Mouse (Mus musculus) embryonic facial prominence, embryonic 15.5 days (tissue): ENCODE measurements around the gene Mrpl43. TPM values are rescaled to one million over a fixed set of nuclear protein-coding genes. Genes with fewer than 3 reads are reported as not detected.

Experiments used
- ATAC-seq: fragments of 200-750 bp; cut with Nextera tagmentation; 2 replicates; pipeline ENCODE4 v1.8.0; 2017; ENCODE audit warnings: low read depth, moderate TSS enrichment; ENCODE audit not compliant: insufficient number of reproducible peaks, low FRiP score, low TSS enrichment
- H3K27ac ChIP-seq: fragments of 300-500 bp; sonication (generic); replicated peaks from 2 replicates; pipeline ENCODE4 v1.5.1; 2015; ENCODE audit warnings: mild to moderate bottlenecking, inconsistent platforms
- H3K27me3 ChIP-seq: fragments of 300-500 bp; sonication (generic); 2 replicates; pipeline ENCODE4 v1.6.1; 2015; ENCODE audit warnings: inconsistent platforms
- H3K36me3 ChIP-seq: fragments of 300-500 bp; sonication (generic); 2 replicates; pipeline ENCODE4 v1.6.1; 2015; ENCODE audit warnings: mild to moderate bottlenecking, inconsistent platforms
- H3K4me1 ChIP-seq: fragments of 300-500 bp; sonication (generic); 2 replicates; pipeline ENCODE4 v1.6.1; 2015; ENCODE audit warnings: inconsistent platforms
- H3K4me2 ChIP-seq: fragments of 300-500 bp; sonication (generic); replicated peaks from 2 replicates; pipeline ENCODE4 v1.6.1; 2015; ENCODE audit warnings: mild to moderate bottlenecking, inconsistent platforms
- H3K4me3 ChIP-seq: fragments of 300-500 bp; sonication (generic); replicated peaks from 2 replicates; pipeline ENCODE4 v1.5.1; 2015; ENCODE audit warnings: mild to moderate bottlenecking, inconsistent platforms
- H3K9ac ChIP-seq: fragments of 300-500 bp; sonication (generic); 2 replicates; pipeline ENCODE4 v1.6.1; 2015; ENCODE audit warnings: inconsistent platforms
- H3K9me3 ChIP-seq: fragments of 300-500 bp; sonication (generic); replicated peaks from 2 replicates; pipeline ENCODE4 v1.6.1; 2016; ENCODE audit warnings: inconsistent platforms
- WGBS: fragments of 180-500 bp; shearing (Covaris S2); methylation state at CpG from one replicate; pipeline ENCODE4 v1.1.7; 2015; 5-methylcytosine and 5-hydroxymethylcytosine counted together
- polyA plus RNA-seq: library from polyadenylated mRNA; unstranded; fragments of >200 nt; fragmentation: Nextera tagmentation; extraction: Ambion mirVana; gene quantifications from 2 replicates; pipeline ENCODE4 v1.2.1, GENCODE M21; 2015

Mrpl43 gene
- polyA plus RNA-seq, 1 experiment from 2014 or later, result 73.1 TPM

DNA sequence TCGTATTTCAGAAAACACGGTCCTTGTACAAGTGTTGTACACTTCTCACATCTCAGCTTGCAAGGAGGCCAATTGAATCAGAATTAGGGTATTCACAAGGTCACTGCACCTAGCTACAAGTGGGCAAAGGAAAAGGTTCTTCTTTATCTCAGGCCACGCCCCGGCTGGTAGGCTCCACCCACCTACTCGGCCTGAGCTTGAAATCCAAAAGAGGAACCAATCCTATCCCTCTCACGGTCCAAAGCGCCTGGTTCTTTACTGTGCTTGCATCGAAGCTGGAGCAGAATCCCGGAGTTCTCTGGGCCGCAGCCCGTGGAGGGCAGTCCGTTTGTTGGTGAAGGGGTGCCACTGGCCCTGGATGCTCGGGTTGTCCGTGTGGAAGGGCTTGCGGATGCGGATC, 798 bp downstream of the Mrpl43 start, which contains the start of gene Twnk:
Twnk (plus strand) TSS at position 220 of the 400 bp plus-strand sequence.
- Histone ChIP-seq H3K36me3 (peaks cover 47% of the 10 kb centered on the region), H3K4me1 (peaks cover 28% of the 10 kb centered on the region), H3K9ac (peak within 1 kb of the TSS; percentile 77), H3K27me3 (no peaks in the 10 kb centered on the region), H3K4me2 (peak within 1 kb of the TSS; percentile 79), H3K4me3 (peak within 1 kb of the TSS; percentile 97), H3K9me3 (no peaks in the 10 kb centered on the region), H3K27ac (peak within 1 kb of the TSS; percentile 83)
- no peak for ATAC-seq
- WGBS, result 10% methylated on average over 16 of the region's 16 CpGs

DNA sequence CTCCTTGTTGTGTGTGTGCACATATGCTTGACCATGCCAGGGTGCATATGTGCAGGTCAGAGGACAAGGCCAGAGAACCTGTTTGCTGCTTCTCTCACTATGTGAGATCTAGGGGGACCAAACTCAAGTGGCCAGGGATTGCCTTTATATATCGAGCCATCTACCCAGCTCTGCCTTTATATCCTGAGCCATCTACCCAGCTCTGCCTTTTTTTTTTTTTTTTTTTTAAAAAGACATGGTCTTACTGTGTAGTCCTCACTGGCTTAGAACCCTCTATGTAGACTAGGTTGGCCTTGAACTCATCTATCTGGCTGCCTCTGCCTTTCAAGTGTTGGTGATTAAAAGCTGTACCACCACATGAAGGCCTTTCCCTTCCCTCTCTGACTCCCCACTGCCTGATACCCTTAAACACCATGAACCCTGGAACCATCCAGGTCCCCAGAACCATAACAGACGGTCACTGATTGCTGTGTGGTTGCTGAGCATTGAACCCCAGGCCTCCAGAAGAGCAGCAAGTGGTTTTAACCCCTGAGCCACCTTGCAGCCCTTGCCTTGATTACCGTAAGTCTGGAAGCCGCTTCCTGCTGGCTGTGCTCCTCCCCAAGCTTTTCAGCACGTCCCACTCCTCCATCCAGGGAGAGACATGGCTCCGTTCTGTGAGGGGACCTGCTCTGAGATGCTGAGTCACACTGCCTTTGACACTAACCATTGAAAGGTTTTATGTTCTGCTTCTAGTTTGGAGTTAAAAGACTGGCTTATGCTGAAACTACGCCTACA, 2.3 kb downstream of the Mrpl43 start:
- 88% methylated on average over 7 of the region's 7 CpGs for WGBS
- ATAC-seq, result no peak
- H3K36me3 ChIP-seq, result peaks cover 42% of the 10 kb centered on the region

DNA sequence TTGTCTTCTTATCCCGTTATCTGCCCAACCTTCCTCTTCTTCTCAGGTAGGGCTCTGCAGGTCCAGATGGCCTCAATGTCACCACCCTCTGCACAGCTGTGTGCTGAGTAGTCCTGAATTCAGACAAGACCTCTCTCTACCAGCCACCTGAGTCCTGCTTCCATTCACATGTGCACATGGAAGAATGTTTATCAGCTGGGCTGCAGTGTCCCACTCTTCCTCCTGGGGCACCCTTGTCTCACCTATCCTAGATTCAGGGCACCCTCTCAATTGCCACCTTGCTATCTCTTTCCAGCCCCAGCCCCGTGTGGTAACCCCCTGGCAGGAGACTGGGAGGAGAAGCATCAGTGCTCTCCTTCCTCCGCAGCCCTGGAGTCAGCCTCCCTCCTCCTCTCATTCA, 3.9 kb downstream of the Mrpl43 start:
- Histone ChIP-seq H3K9me3 (no peaks in the 10 kb centered on the region), H3K4me1 (peaks cover 16% of the 10 kb centered on the region), H3K4me3 (no peak overlapping the region), H3K4me2 (no peak overlapping the region), H3K9ac (no peak overlapping the region), H3K27ac (no peak overlapping the region), H3K36me3 (peaks cover 46% of the 10 kb centered on the region), H3K27me3 (no peaks in the 10 kb centered on the region)
- no peak for ATAC-seq
- 62% methylated on average over 3 of the region's 3 CpGs for WGBS

More for the DNA sequence above, 2.3 kb downstream of the Mrpl43 start:
- Histone ChIP-seq H3K4me3 (no peak overlapping the region), H3K27me3 (no peaks in the 10 kb centered on the region), H3K4me2 (no peak overlapping the region), H3K9me3 (no peaks in the 10 kb centered on the region), H3K9ac (no peak overlapping the region), H3K4me1 (peaks cover 28% of the 10 kb centered on the region), H3K27ac (no peak overlapping the region)

DNA sequence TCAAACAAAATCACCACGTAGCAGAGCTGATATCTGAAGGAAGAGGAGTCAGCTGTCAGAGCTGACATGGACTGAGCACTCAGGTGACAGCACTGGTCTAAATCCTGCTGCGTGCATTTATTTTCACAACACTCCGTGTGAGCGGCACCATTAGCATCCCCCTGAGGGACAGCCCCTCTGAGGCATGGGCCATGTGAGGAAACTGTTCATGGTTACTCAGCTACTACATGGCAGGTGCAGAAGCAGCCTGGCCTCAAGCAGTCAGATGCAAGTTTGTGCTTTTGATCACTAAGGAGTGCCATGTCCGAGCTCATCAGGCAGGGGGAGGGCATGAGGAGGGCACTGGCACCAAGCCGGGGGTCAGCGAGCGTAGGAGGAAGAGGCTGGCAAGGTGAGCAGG, 6.6 kb downstream of the Mrpl43 start:
- H3K4me3 ChIP-seq, result no peak overlapping the region
- H3K36me3 ChIP-seq, result peaks cover 44% of the 10 kb centered on the region
- H3K4me2 ChIP-seq, result no peak overlapping the region
- H3K9ac ChIP-seq, result no peak overlapping the region
- ATAC-seq, result no peak
- H3K9me3 ChIP-seq, result no peaks in the 10 kb centered on the region
- no peak overlapping the region for H3K27ac ChIP-seq
- 84% methylated on average over 8 of the region's 8 CpGs for WGBS
- no peaks in the 10 kb centered on the region for H3K4me1 ChIP-seq
- no peaks in the 10 kb centered on the region for H3K27me3 ChIP-seq

DNA sequence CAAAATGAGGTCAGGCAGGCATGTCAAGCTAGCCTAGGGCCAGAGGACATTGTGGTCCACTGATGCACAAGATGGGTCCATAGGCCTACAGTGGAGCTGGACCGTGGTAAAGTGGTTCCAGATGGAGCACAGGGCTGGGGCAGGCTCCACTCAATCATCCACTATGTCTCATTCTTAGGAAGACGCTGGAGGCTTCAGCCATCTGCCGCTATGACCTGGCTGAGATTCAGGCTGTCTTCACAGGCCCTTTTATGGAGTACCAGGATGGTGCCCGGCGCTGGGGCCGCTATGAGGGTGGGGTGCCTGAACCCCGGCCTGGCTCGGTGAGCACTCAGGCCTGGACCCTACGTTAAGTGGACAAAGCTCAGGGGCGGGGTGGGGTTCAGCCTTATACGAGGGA, 8.5 kb downstream of the Mrpl43 start:
- H3K4me2 ChIP-seq, result no peak overlapping the region
- H3K4me1 ChIP-seq, result no peaks in the 10 kb centered on the region
- no peak for ATAC-seq
- no peak overlapping the region for H3K27ac ChIP-seq
- no peaks in the 10 kb centered on the region for H3K27me3 ChIP-seq
- H3K4me3 ChIP-seq, result no peak overlapping the region
- H3K9ac ChIP-seq, result no peak overlapping the region
- 67% methylated on average over 11 of the region's 11 CpGs for WGBS
- H3K36me3 ChIP-seq, result peaks cover 26% of the 10 kb centered on the region
- no peaks in the 10 kb centered on the region for H3K9me3 ChIP-seq

DNA sequence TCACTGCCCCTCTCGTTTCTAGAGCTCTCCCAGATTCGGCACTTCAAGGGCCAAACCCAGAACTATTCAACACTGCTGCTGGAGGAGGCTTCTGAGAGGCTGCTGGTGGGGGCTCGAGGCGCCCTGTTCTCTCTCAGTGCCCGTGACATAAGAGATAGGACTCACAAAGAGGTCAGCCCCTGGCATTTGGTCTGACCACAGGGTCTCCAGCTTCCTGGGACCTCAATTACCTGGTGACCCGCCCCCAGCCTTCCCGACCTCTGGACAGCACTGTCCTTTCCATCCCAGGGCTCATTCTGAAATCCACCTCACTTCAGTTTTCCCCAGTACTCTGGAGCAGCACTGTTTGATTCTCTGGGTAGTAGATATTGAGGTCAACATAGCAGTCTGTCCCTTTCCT, 13.5 kb downstream of the Mrpl43 start:
- Histone ChIP-seq H3K27me3 (no peaks in the 10 kb centered on the region), H3K4me1 (peaks cover 29% of the 10 kb centered on the region), H3K4me2 (no peak overlapping the region), H3K9me3 (no peaks in the 10 kb centered on the region), H3K4me3 (no peak overlapping the region), H3K9ac (no peak overlapping the region), H3K27ac (no peak overlapping the region), H3K36me3 (no peaks in the 10 kb centered on the region)
- 63% methylated on average over 7 of the region's 7 CpGs for WGBS
- ATAC-seq, result no peak

DNA sequence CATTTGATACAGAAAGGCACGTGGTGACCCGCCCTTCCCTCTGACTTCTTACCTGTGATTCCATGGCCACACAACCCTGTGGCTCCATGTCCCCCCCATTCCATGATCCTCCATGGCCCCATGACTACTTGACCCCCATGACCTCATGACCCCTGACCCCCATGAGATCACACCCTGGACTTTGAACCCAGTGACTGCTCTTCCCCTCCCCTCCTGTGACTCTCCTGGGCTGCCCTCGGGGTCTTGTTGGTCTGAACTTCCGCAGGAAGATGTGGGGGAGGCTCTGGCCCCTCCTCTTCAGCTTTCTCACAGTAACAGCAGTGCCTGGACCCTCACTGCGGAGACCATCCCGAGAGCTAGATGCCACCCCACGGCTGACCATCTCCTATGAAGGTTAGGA, 14.0 kb downstream of the Mrpl43 start:
- peaks cover 29% of the 10 kb centered on the region for H3K4me1 ChIP-seq
- H3K27me3 ChIP-seq, result no peaks in the 10 kb centered on the region
- H3K4me3 ChIP-seq, result no peak overlapping the region
- H3K27ac ChIP-seq, result no peak overlapping the region
- no peaks in the 10 kb centered on the region for H3K9me3 ChIP-seq
- H3K36me3 ChIP-seq, result no peaks in the 10 kb centered on the region
- ATAC-seq, result no peak
- WGBS, result 36% methylated on average over 7 of the region's 7 CpGs
- H3K4me2 ChIP-seq, result no peak overlapping the region
- no peak overlapping the region for H3K9ac ChIP-seq

DNA sequence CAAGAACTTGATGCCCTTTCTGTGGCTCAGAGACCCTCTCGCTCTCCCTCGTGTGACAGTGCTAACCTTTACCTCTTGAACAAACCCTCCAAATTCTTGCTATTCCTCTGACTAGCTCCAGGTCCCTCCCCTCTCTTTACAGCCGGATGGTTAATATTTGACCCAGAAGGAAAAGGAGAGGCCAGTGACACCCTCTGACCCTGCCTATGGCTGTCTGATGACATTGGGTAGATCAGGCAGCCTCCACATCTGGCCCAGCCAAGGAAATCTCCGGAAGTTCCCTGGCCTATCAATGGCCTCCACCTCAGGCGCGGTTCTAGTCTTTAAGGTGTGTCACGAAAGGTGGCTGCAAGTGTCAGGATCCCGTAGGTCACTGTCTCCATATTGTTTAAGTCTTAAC, 15.2 kb downstream of the Mrpl43 start:
- no peaks in the 10 kb centered on the region for H3K9me3 ChIP-seq
- no peak overlapping the region for H3K4me2 ChIP-seq
- no peaks in the 10 kb centered on the region for H3K27me3 ChIP-seq
- no peak overlapping the region for H3K9ac ChIP-seq
- no peak overlapping the region for H3K27ac ChIP-seq
- ATAC-seq, result no peak
- WGBS, result 70% methylated on average over 8 of the region's 8 CpGs
- peaks cover 29% of the 10 kb centered on the region for H3K4me1 ChIP-seq
- H3K4me3 ChIP-seq, result no peak overlapping the region
- no peaks in the 10 kb centered on the region for H3K36me3 ChIP-seq

DNA sequence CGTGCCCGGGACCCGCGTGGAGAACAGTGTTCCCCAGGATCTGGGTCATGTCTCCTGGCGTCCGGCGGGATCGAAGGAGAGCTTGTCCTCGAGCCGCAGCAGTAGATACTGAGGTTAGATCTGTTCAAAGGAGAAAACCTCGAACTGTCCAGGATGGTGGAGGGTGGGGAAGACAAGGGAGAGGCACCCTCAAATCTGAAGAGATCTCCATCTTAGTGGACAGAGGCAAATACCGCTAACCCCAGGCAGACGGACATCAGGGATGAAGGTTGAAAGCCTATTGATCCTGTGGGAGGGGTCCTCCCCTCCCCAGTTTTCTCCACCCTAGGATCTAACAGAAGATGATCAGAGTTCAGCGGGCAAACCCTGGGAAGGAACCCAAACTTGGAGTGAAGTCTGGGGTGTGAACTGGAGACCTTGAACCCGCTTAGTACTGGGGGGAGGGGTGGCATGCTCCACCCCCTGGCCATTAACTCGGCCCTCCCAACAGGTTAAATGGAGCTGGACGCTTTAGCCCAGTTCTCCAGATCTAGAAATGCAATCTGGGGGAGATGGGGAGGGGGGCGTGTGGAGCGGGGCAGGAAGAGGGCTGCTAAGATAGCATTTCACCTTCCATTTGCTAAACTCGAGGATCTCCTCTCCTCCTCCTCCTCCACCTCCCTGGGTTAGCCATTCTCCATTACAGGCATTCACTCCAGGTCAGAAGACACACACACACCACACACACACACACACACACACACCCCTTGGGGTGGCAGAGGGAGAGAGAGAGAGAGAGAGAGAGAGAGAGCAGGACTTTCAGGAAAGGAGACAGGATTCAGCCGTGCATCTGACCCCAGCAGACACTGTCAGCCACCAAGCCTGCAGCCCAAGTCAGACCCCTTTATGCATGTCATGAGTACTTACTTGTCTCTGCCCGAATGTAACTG, 16.4 kb downstream of the Mrpl43 start:
- H3K27ac ChIP-seq, result no peak overlapping the region

DNA sequence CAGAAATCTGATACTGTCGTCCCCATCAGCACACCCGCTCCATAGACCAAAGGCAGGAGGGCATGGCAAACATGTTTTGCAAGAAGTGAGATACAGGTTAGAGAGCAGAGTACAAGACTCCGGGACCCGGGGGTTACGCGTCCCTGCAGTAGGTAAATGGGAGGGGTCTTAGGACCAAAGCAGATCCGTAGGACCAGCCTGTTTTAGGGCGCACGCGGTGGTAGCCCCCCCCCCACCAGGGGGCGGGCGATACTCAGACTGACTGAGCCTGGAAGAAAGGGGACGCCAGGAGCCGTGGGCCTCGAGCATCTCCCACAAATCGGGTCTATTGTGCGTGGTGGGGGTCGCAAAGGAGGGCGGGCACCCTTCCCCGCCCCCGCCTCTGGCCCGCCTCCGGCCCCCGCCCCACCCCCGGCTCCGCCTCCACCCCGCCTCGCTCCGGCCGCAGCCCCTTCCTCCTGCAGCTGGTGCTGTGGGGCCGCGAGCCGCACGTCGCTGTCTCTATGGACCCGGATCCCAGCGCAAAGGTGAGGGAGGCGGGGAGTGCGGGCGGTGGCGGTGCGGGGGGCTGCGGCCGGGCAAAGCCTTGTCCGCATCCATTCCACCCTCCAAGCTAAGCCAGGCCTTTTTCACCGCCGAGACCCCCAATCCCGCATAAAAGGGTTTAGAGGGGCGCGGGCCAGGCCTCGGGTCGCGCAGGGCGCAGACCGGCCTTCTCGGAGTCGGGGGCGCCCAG, 17.2 kb downstream of the Mrpl43 start, which contains the start of gene Sema4g:
Sema4g (plus strand) TSS at position 271 of the 736 bp plus-strand sequence.
- Histone ChIP-seq H3K9me3 (no peaks in the 10 kb centered on the region), H3K4me3 (peak within 1 kb of the TSS; percentile 68), H3K27ac (no peak within 1 kb of the TSS), H3K4me1 (peaks cover 29% of the 10 kb centered on the region), H3K27me3 (no peaks in the 10 kb centered on the region), H3K36me3 (0 out of 2 replicates have a peak, but pooled peaks cover 4% of the 10 kb centered on the region), H3K9ac (peak within 1 kb of the TSS; percentile 58), H3K4me2 (peak within 1 kb of the TSS; percentile 100)
- ATAC-seq, result peak; percentile 63
- under 1% methylated on average over 36 of the region's 58 CpGs for WGBS

More for the DNA sequence above, 16.4 kb downstream of the Mrpl43 start:
- Histone ChIP-seq H3K4me2 (peak overlapping the region; percentile 100), H3K9ac (peak overlapping the region; percentile 58), H3K27me3 (no peaks in the 10 kb centered on the region), H3K9me3 (no peaks in the 10 kb centered on the region), H3K4me3 (peak overlapping the region; percentile 68), H3K4me1 (peaks cover 29% of the 10 kb centered on the region), H3K36me3 (no peaks in the 10 kb centered on the region)
- no peak for ATAC-seq
- WGBS, result 5% methylated on average over 22 of the region's 22 CpGs

DNA sequence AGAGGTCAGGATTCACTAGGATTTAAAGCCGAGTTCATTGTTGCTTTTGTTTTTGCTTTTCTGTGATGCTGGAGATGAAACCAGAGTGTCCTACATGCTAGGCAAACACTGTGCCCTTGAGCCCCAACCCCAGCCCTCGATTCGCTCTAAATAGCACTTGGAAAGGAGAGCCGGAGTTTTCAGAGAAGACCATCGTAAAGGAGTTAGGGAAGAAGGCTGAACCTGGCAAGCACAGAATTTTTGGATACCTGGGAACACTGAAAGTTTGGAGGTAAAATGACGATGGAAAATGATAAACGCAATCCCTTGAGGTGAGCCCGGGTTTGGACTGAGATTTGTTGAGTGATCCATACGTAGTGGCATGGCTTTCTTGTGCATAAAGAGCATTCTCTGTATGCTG, 17.9 kb downstream of the Mrpl43 start:
- H3K9ac ChIP-seq, result no peak overlapping the region
- peaks cover 29% of the 10 kb centered on the region for H3K4me1 ChIP-seq
- 28% methylated on average over 9 of the region's 9 CpGs for WGBS
- H3K9me3 ChIP-seq, result no peaks in the 10 kb centered on the region
- peak overlapping the region; percentile 100 for H3K4me2 ChIP-seq
- peak overlapping the region; percentile 68 for H3K4me3 ChIP-seq
- ATAC-seq, result no peak
- H3K27me3 ChIP-seq, result no peaks in the 10 kb centered on the region
- H3K27ac ChIP-seq, result no peak overlapping the region
- 0 out of 2 replicates have a peak, but pooled peaks cover 4% of the 10 kb centered on the region for H3K36me3 ChIP-seq
